Mouse (Mus musculus) C2C12 (cell line): Measurements from ENCODE around the gene Wwc2. TPM values are rescaled to one million over a fixed set of nuclear protein-coding genes. Genes with fewer than 3 reads are reported as not detected.

Experiments
- H3K27me3 ChIP-seq: one replicate; pipeline ENCODE4 v1.6.1; 2011; ENCODE audit not compliant: control insufficient read depth, insufficient read depth, insufficient read length
- H3K36me3 ChIP-seq: one replicate; pipeline ENCODE4 v1.6.1; 2011; ENCODE audit not compliant: control insufficient read depth, insufficient read depth
- H3K4me3 ChIP-seq: one replicate; pipeline ENCODE4 v1.5.1; 2011; ENCODE audit warnings: mild to moderate bottlenecking, control low read depth; ENCODE audit not compliant: poor library complexity, insufficient read depth, severe bottlenecking
- H3K79me2 ChIP-seq: one replicate; pipeline ENCODE4 v1.6.1; 2011; ENCODE audit not compliant: control insufficient read depth, insufficient read depth
- H3K79me3 ChIP-seq: one replicate; pipeline ENCODE4 v1.6.1; 2011; ENCODE audit warnings: low read depth, control low read depth
- H3ac ChIP-seq: one replicate; pipeline ENCODE3; 2011; ENCODE audit warnings: low read depth; ENCODE audit not compliant: control insufficient read depth, insufficient read length
- CEBPB ChIP-seq: IDR thresholded peaks from one replicate; pipeline ENCODE4 v1.6.1; 2011; ENCODE audit warnings: low read depth, mild to moderate bottlenecking, control low read depth, moderate library complexity
- CTCF ChIP-seq: IDR thresholded peaks from one replicate; pipeline ENCODE4 v1.5.1; 2011; ENCODE audit not compliant: control insufficient read depth, insufficient read depth, insufficient read length
- FOSL1 ChIP-seq: IDR thresholded peaks from one replicate; pipeline ENCODE4 v1.8.0; 2011; ENCODE audit warnings: mild to moderate bottlenecking, low read length; ENCODE audit not compliant: poor library complexity, insufficient read depth, severe bottlenecking
- MAX ChIP-seq: IDR thresholded peaks from one replicate; pipeline ENCODE4 v1.6.1; 2011; ENCODE audit warnings: mild to moderate bottlenecking, control low read depth
- MYOD1 ChIP-seq: IDR thresholded peaks from one replicate; pipeline ENCODE4 v1.6.1; 2011; ENCODE audit warnings: low read depth; ENCODE audit not compliant: control insufficient read depth, insufficient read length
- MYOG ChIP-seq: IDR thresholded peaks from one replicate; pipeline ENCODE4 v1.6.1; 2011; ENCODE audit not compliant: control insufficient read depth, insufficient read length; ENCODE audit errors: extremely low read depth
- USF1 ChIP-seq: IDR thresholded peaks from one replicate; pipeline ENCODE4 v1.6.1; 2011; ENCODE audit warnings: low read depth, mild to moderate bottlenecking, control low read depth, moderate library complexity
- polyA plus RNA-seq: library from polyadenylated mRNA; unstranded; fragments of >200 nt; fragmentation: generic; extraction: Trizol; gene quantifications from one replicate; pipeline ENCODE4 v1.2.1, GENCODE M21; 2012; ENCODE audit warnings: missing spikeins

Gene Wwc2
- polyA plus RNA-seq, 1 experiment, result 15.3 TPM

DNA sequence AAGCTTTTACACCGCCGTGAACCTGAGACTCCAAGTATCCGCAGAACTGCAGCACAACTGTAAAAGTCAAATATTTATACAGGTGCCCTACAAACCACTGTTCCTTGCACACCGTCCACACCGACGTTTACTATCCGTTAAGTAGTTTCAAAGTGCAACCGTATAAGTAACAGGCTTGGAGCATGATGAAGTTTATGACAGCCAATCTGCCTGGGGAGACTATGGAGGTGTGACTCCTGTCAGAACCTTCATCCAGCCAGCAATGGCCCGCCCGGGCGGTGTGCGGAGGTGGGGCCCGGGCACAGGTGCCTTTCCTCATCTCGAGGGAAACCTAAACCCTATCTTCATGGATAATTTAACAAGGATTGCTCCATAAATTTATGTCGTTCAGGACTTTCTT is 2.6 kb downstream of the Wwc2 start:
- Histone ChIP-seq H3K27me3 (no peaks in the 10 kb centered on the region), H3K79me3 (peaks cover 68% of the 10 kb centered on the region), H3K4me3 (no peak overlapping the region), H3ac (no peak overlapping the region), H3K79me2 (peaks cover 71% of the 10 kb centered on the region), H3K36me3 (peaks cover 15% of the 10 kb centered on the region)
- TF ChIP-seq CEBPB (no peak), CTCF (no peak), MYOG (no peak), MYOD1 (no peak)

DNA sequence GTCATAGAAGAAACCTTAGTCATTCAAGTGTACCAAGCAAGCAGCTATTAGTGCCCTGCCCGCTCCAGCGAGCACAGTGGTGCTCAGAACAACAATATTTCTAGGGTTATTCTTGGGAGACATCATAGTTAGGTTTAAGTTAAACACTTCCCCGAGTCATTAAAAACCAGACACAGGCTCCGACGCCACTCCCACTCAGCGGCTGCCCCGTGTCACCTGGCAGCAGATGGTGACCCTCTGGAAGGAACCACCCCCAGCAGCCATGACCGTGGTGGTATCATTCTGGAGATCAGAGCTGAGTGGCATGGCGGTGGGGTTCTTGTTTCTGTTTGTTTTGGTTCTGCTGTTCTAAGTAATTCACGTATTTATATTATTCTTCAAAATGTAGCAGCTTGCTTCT is 5.1 kb downstream of the Wwc2 start:
- H3K4me3 ChIP-seq, result no peak overlapping the region
- no peak for TF ChIP-seq CEBPB
- no peak for TF ChIP-seq MAX
- no peak for TF ChIP-seq USF1
- no peak for TF ChIP-seq MYOD1
- no peak for TF ChIP-seq MYOG
- TF ChIP-seq CTCF, result no peak
- TF ChIP-seq FOSL1, result no peak
- no peak overlapping the region for H3ac ChIP-seq
- H3K79me3 ChIP-seq, result peaks cover 93% of the 10 kb centered on the region
- H3K79me2 ChIP-seq, result peaks cover 96% of the 10 kb centered on the region
- H3K36me3 ChIP-seq, result peaks cover 26% of the 10 kb centered on the region
- H3K27me3 ChIP-seq, result no peaks in the 10 kb centered on the region

DNA sequence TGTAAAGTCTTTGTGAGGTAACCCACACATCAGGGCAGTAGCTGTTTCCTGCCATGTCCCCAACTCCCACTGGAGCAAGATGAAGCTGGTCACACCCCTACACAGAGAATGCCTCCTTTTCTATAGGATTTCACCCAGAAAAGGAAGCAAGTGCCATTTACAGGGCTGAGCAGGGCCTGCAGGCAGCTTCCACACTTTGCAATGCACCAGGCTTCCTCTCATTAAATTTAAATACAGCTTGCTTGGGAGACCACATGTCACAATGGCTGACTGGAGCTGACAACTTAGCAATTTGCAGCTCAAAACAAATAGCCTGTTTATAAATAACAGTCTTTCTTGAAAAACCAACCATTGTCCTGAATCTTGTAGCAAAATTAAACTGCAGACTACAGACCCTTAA is 5.5 kb downstream of the Wwc2 start:
- H3K4me3 ChIP-seq, result no peak overlapping the region
- H3ac ChIP-seq, result no peak overlapping the region
- H3K79me2 ChIP-seq, result peaks cover 100% of the 10 kb centered on the region
- H3K79me3 ChIP-seq, result peaks cover 97% of the 10 kb centered on the region
- TF ChIP-seq MYOG, result no peak
- TF ChIP-seq CTCF, result no peak
- no peak for TF ChIP-seq MAX
- no peak for TF ChIP-seq MYOD1
- no peak for TF ChIP-seq FOSL1
- no peak for TF ChIP-seq CEBPB
- no peak for TF ChIP-seq USF1
- peaks cover 29% of the 10 kb centered on the region for H3K36me3 ChIP-seq
- H3K27me3 ChIP-seq, result no peaks in the 10 kb centered on the region

DNA sequence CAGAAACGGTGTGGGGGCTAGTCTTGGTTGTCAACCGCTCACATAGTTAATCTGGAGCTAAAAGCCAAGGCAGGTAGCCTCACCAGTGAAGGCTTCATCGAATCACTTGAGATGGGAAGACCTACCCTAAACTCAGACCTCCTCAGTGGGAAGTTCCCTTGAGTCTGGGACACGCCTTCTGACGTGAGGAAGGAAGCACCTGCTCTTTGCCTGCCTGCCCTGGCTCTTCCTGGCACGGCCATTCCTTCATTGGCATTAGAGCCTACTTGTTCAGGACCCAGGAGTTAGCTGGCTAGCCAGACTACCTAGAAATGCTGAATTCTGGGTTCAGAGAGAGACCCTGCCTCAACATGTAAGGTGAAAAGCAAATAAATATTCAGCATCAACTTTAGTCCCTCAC is 9.6 kb downstream of the Wwc2 start:
- no peak for TF ChIP-seq MYOD1
- TF ChIP-seq FOSL1, result no peak
- no peak for TF ChIP-seq MAX
- no peak for TF ChIP-seq CTCF
- TF ChIP-seq MYOG, result no peak
- TF ChIP-seq CEBPB, result no peak
- no peak for TF ChIP-seq USF1
- Histone ChIP-seq H3K4me3 (no peak overlapping the region), H3K79me2 (peaks cover 100% of the 10 kb centered on the region), H3K79me3 (peaks cover 96% of the 10 kb centered on the region), H3ac (no peak overlapping the region), H3K36me3 (peaks cover 35% of the 10 kb centered on the region), H3K27me3 (no peaks in the 10 kb centered on the region)

DNA sequence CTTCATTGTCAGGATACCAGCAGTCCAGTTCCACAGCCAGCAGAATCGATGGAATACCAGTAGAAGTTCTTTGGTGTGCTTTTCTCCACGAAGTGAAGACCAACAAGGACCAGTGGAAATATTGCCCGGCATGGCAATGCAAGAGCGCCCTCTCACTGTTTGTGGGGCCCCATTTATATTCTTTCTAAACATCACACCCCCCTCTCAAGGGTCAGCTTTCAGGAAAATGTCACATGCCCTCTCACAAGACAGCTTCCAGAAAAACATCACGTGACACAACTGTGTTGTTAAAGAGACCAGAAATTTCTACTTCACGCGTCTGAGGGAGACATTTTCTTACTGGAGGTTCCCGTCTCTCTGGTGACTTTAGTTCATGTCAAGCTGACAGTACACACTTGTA is 10.8 kb downstream of the Wwc2 start:
- no peaks in the 10 kb centered on the region for H3K27me3 ChIP-seq
- H3ac ChIP-seq, result no peak overlapping the region
- peaks cover 91% of the 10 kb centered on the region for H3K79me3 ChIP-seq
- TF ChIP-seq MYOG (no peak), FOSL1 (no peak), MYOD1 (no peak), CEBPB (no peak), CTCF (no peak)
- peaks cover 100% of the 10 kb centered on the region for H3K79me2 ChIP-seq
- no peak overlapping the region for H3K4me3 ChIP-seq
- H3K36me3 ChIP-seq, result peaks cover 35% of the 10 kb centered on the region

DNA sequence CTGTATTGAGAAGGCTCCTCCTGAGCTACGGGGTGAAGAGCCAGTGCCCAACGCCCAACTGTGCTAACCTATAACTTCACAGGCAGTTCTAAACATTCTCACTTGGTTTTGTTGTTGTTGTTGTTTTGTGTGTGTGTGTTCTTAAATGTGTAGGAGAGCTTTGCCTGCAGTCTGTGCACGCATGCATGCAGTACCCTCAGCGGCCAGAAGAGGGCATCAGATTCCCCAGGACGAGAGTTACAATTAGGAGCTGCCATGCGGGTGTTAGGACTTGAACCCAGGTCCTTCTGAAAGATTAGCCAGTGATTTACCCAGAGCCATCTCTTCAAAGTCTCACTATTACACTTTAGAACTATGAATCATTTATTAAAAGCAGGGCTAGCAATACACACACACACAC is 12.0 kb downstream of the Wwc2 start:
- no peaks in the 10 kb centered on the region for H3K27me3 ChIP-seq
- peaks cover 91% of the 10 kb centered on the region for H3K79me3 ChIP-seq
- peaks cover 100% of the 10 kb centered on the region for H3K79me2 ChIP-seq
- H3K36me3 ChIP-seq, result peaks cover 35% of the 10 kb centered on the region
- no peak for TF ChIP-seq CTCF
- no peak for TF ChIP-seq CEBPB
- no peak for TF ChIP-seq FOSL1
- no peak for TF ChIP-seq MAX
- TF ChIP-seq MYOG, result no peak
- no peak for TF ChIP-seq MYOD1
- TF ChIP-seq USF1, result no peak
- no peak overlapping the region for H3ac ChIP-seq
- no peak overlapping the region for H3K4me3 ChIP-seq
